Mouse (Mus musculus): Measurements from ENCODE around the gene Zfr2.

DNA sequence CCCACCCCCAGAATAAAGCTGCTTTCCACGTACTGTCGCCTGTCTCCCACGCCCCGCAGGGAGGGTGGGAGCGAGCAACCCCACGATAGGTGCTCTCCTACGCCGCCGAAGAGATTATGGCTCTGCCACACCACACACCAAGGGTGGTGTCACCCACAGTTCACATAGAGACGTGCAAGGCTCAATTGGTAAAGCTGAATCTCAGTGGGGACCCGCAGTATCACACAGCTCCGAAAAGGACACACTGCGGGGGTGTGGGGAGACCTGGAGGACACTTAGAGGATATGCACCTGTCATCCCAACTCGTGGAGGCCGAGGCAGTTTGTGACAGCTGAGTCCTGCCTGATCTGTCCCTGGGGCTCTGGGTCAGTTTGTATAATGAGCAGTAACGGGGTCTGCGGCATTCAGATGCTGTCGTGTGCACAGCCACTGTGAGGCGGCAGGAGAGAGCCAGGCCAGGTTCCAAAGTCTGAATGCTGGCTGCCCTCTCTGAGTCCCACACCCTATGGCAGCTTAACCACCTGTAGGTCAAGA, 39.9 kb upstream of the Zfr2 start:
- TF ChIP-seq ZNF384 (IDR thresholded peaks at IDR 0.05; ENCODE audit: low read depth, low read length): no peak
- no peak for TF ChIP-seq CTCF (IDR thresholded peaks at IDR 0.05 in 2 of 3, conservative IDR thresholded peaks at IDR 0.05 in 1 of 3; ENCODE audit: control insufficient read depth in 1 of 3, insufficient read depth in 1 of 3, low read depth in 2 of 3, low read length in 3 of 3, poor library complexity in 1 of 3, severe bottlenecking in 1 of 3)
- no peak for TF ChIP-seq CHD2 (IDR thresholded peaks at IDR 0.05; ENCODE audit: low read length)
- TF ChIP-seq GABPA (IDR thresholded peaks at IDR 0.05; ENCODE audit: low read depth, low read length): no peak
- TF ChIP-seq USF1 (IDR thresholded peaks at IDR 0.05; ENCODE audit: low read depth, low read length): no peak
- no peak for TF ChIP-seq GATA1 (IDR thresholded peaks at IDR 0.05; ENCODE audit: low read depth, low read length)
- TF ChIP-seq MAZ (IDR thresholded peaks at IDR 0.05; ENCODE audit: low read depth, low read length): no peak
- no peak for TF ChIP-seq RAD21 (IDR thresholded peaks at IDR 0.05; ENCODE audit: low read depth, low read length)
- no peak for TF ChIP-seq HCFC1 (IDR thresholded peaks at IDR 0.05; ENCODE audit: low read depth, low read length)
- no peak for TF ChIP-seq USF2 (IDR thresholded peaks at IDR 0.05; ENCODE audit: borderline replicate concordance in 1 of 2, insufficient read depth in 1 of 2, low read depth in 1 of 2, low read length in 2 of 2)
- TF ChIP-seq MAX (IDR thresholded peaks at IDR 0.05; ENCODE audit: low read length): no peak
- TF ChIP-seq MYC (IDR thresholded peaks at IDR 0.05; ENCODE audit: low read depth, low read length): no peak
- no peak for TF ChIP-seq POLR2A (IDR thresholded peaks at IDR 0.05; ENCODE audit: control insufficient read depth in 1 of 2, insufficient read depth in 1 of 2, low read depth in 1 of 2, low read length in 2 of 2, poor library complexity in 1 of 2)

All from MEL (cell line).